Mouse (Mus musculus) left cerebral cortex, postnatal 10 days (tissue): ENCODE measurements around the gene Cdc37. TPM values are rescaled to one million over a fixed set of nuclear protein-coding genes. Genes with fewer than 3 reads are reported as not detected.

Experiments used
- total RNA-seq, 2 experiments: library from RNA; stranded (reverse); gene quantifications; 2 replicates each; pipeline ENCODE4 v1.2.3; 2021

Gene Cdc37
- total RNA-seq, 2 experiments from 2014 or later: 127 to 129 TPM

Other genes with a start within 250 kb of the Cdc37 start
- gene Dnmt1, start 190.1 kb downstream of the Cdc37 start, total RNA-seq: 10 to 100 TPM; 51.1 to 54.7 TPM
- gene S1pr2, start 173.2 kb downstream of the Cdc37 start, total RNA-seq: 1 to 10 TPM; 1.5 to 1.6 TPM
- 10 to 100 TPM; 53.3 to 56.0 TPM for gene Mrpl4, start 147.2 kb downstream of the Cdc37 start, total RNA-seq
- 1 to 10 TPM; 3.1 to 3.3 TPM for gene Icam1, start 134.0 kb downstream of the Cdc37 start, total RNA-seq
- gene Icam4, start 120.6 kb downstream of the Cdc37 start, total RNA-seq: under 1 TPM in 1 of 2 experiments, not detected in 1; 0.63 TPM
- 100 to 1,000 TPM; 204 to 220 TPM for gene Icam5, start 117.9 kb downstream of the Cdc37 start, total RNA-seq
- under 1 TPM in 1 of 2 experiments, not detected in 1; 0.97 TPM for gene Zglp1, start 82.9 kb downstream of the Cdc37 start, total RNA-seq
- gene Gm49373, start 76.9 kb downstream of the Cdc37 start, total RNA-seq: 1 to 10 TPM in 1 of 2 experiments, not detected in 1; 1.1 TPM
- gene Fdx1l, start 76.4 kb downstream of the Cdc37 start, total RNA-seq: 10 to 100 TPM; 48.1 to 53.0 TPM
- gene Gm38431, start 58.0 kb downstream of the Cdc37 start, total RNA-seq: 1 to 10 TPM; 2.1 to 3.2 TPM
- 10 to 100 TPM; 31.2 to 31.4 TPM for gene Raver1, start 58.0 kb downstream of the Cdc37 start, total RNA-seq
- 10 to 100 TPM; 11.2 to 13.2 TPM for gene Tyk2, start 18.7 kb downstream of the Cdc37 start, total RNA-seq
- gene Pde4a, start 15.7 kb upstream of the Cdc37 start, total RNA-seq: 10 to 100 TPM; 65.6 to 67.5 TPM
- gene Keap1, start 89.4 kb upstream of the Cdc37 start, total RNA-seq: 10 to 100 TPM; 47.9 to 50.8 TPM
- 1 to 10 TPM; 2.2 to 2.3 TPM for gene S1pr5, start 98.5 kb upstream of the Cdc37 start, total RNA-seq
- gene Atg4d, start 115.3 kb upstream of the Cdc37 start, total RNA-seq: 10 to 100 TPM; 29.7 to 33.9 TPM
- gene Kri1, start 138.0 kb upstream of the Cdc37 start, total RNA-seq: 10 to 100 TPM; 34.4 to 39.4 TPM
- gene Cdkn2d, start 141.4 kb upstream of the Cdc37 start, total RNA-seq: 10 to 100 TPM; 66.6 to 73.9 TPM
- gene Ap1m2, start 162.4 kb upstream of the Cdc37 start, total RNA-seq: 1 to 10 TPM; 1.1 to 1.9 TPM
- gene Slc44a2, start 170.7 kb upstream of the Cdc37 start, total RNA-seq: 10 to 100 TPM; 66.4 to 67.7 TPM
- gene Ilf3, start 217.9 kb upstream of the Cdc37 start, total RNA-seq: 10 to 100 TPM; 88.4 to 89.2 TPM